Mouse (Mus musculus) cerebellum, adult 9-11 months (tissue): Measurements from ENCODE around the gene Ndufaf7.

ENCODE experiments used
- DNase-seq: peaks from one replicate; pipeline ENCODE4 v3.0.0; 2022

Ndufaf7 gene

DNA sequence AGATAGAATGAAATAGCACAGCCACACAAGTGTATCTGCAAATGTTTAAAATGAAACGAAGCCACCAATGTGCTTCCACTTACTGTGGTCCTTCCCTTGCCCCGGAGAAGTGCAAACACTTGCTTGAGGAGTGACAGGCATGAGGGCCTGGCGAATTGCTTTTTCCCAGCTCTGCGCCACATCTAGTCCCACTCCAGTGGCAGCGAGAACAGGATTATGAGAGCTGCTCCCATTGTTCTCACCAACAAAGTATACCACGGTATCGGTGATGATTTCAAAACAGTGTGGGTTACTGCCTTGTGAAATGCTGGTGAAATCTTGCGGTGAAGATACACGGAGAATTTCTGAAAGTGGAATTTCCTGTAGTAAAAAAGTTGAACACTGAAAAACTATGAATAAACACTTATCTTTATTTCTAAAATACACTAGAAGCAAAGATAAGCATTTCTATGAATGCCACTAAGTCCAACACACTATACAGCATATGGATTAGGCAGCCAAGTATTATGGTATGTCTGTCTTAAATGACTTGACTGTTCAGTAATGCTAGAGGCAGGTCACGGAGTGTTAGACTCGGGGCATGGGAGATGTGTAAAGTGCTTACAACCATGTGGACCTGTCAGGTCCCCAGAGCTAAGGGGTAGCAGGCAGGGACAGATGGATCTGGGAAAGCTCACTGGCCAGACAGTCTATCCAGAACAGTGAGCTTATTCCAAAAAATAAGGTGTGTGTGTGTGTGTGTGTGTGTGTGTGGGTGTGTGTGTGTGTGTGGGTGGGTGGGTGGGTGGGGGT is 29.4 kb downstream of the Ndufaf7 start:
- no peak for DNase-seq

DNA sequence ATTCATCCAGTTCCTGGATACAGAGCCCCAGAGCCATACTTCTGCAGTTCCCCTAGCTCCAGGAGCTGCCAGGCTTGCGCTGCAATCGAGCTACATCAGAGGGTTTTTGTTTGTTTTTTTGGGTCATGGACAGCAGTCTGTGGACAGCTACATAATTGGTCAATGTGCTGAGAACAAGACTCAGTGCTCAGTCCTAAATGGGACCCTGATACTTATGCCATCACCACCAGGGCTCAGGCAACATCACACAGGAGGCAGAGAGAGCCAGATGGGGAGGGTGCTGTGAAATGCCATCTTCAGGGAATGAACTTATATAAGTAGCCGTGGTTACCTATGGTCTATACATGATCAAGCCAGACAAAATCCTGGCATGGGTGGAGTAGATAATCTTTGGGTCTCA is 31.6 kb downstream of the Ndufaf7 start:
- no peak for DNase-seq

DNA sequence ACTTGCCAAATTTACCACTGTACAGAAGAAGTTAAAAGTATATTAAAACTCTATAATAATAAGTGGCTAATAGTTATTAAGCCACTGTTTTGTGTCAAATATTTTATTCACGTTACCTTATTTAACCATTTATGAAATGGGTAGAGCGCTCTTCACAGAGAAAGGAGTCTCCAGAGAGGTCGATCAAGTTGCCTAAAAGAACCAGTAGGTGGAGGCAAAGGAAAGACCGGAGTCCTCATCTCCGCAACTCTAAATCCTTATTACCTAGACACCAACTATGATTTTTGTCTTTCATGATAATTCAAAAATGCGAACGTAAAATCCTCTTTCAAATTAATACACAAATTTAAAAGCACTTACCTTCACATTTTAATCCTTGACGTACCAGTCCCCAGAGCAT is 46.2 kb downstream of the Ndufaf7 start:
- DNase-seq: no peak

DNA sequence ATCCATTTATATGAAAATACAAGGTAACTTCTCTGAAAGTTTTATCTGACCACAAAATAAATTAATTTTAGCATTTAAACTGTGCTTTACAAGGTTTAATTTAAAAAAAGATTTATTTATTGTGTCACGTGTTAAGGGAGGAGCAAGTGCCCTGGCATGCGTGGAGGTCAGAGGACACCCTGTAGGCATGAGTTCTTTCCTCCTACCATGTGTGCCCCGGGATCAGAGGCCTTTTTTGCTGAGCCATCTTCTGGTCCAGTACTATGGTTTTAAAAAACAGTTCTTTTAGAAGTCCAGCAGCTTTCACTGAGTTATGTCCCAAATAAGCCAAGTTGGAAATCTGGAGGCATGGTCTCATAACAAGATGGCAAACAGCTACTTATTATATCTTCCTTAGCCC is 46.8 kb downstream of the Ndufaf7 start:
- no peak for DNase-seq

DNA sequence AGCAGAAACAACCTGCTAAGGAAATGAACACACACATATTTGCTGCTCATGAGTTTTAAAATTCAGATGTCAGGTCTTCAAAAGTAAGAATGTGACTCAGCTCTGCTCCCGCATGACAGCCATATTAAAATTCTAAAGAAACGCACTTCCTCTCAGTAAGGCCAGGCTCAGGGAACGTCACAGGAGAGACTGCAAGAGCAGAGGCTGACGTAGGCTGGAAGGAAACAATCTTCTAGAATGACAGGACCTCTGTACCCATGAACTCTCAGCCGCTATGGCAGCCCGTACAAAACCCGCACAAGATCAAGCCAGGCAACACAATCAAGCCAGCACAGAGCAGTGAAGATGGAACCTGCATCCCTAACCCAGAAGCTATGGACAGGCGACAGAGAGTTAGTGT is 52.1 kb downstream of the Ndufaf7 start:
- DNase-seq: no peak

DNA sequence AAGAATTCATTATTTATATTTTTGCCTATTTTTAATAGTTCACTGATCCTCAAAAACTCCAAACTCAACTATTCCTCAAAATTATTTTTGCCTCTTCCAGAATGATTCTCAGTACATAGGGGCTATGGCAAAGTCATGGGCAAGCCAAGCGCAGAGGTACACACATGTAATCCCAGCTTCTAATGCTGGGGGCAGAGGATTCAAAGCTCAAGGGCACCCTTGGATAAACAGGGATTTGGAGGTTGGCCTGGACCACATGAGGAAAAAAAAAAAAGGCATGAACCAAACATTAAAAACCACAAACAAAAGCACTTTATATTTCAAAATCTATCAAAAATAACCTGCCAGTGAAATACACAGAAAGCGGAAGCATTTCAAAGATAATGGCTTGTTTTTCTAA is 54.6 kb downstream of the Ndufaf7 start:
- no peak for DNase-seq

DNA sequence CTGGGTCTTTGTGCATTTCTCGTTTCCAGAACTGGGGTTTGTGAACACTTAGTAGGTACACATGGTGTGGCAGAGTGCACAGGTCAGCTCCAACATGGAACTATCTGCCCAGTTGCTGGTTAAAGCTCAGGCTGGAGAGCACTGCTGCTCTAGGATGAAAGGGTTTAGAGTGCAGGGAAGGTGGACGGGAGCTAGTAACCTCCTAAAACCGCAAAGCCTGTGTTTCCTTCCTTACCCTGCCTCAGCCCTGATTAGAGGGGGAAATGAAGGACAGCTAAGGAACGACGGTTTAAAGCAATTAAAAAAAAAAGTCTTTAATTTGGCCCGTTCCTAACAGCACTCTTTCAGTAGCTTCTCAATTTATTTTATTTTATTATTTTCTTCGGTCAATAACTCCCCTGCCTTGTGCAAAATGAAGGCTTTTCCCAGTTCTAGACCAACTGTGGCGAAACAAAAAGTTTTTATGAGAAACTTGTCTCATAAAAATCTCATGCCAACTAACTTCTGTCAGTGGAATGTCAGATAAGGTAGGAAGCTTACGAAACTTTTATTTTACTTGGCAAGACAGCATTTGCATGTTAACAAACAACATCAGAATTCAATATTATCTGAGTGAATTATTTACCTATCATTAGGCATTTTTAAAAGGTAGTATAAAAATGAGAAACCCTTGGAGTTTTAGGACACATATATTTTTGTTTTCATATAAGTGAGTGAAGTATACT is 55.5 kb downstream of the Ndufaf7 start:
- DNase-seq: no peak

DNA sequence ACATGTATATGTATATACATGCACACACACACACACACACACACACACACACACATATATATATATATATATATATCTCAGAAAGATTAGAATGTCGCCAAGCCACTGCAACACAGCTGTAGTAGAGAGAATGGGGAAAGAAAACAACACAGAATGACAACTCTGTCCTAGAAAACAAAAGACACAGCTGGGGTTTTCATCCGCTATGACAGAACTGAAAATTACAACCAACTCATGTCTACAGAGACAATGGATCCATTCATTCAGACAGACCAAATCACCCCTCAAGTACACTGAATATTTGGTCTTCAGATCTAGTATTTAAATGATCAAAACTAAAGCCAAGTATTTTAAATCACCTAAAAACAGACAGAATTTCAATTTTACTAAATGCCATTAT is 56.7 kb downstream of the Ndufaf7 start:
- DNase-seq: no peak

DNA sequence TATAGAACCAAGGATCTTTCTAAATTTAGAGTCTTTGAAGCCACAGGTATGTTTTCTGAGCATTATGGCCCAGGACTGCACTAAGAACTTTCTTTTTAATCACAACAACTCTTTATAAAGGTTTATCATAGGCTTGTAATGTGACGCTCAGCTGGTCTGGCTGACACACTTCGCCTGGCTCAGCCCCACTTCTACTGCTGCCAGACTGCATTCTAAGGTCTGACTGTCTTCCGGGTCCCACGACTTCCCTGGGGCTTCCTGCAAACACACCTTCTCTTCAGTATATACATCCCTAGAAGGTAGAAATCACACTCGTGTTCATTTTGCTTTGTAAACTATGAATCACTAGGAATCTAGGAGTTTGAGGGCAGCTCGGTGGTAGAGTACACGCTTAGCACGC is 57.4 kb downstream of the Ndufaf7 start:
- DNase-seq: no peak

DNA sequence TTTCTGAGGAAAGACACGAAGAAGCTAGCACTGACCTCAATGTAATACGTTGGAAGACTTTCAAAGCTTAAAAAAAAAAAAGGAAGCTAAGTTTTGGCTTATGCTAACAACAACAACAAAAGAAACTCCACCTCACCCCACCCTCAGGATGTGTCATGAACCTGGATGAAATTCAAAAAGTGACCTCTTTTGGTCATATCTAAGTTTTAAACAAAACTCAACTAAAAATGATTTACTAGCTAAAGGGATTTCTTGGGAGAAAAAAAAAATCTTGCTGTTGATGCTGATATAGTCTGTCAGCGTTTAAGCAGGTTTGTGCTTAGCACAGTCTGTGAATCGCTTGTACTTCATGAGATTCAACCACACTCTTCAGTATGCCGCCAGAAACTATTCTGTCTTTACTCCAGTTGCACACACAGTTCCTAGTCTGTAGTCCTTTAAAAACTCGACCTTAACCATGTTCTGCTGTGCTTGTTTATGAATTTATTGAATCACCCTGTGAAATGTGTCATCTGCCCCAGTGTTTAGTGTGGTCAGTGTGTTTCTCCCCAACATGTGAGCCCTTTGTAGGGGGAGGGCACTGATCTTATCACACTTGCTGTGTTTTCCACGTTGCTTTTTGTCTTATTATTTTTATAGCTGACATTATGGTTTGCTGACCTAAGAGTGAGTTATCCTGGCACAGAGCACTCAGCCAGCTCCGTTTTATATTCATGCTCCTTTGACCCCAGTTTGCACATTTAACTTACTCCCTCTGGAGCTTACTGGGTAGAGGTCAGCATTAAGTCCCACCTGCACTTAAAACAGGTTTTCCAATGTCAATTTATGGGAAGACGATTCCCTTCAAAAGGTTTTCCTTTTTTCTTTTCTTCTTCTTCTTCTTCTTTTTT is 58.2 kb downstream of the Ndufaf7 start:
- DNase-seq: no peak
